Mouse (Mus musculus) G1E-ER4 (cell line): ENCODE data around the gene Dgka. TPM values are rescaled to one million over a fixed set of nuclear protein-coding genes. Genes with fewer than 3 reads are reported as not detected.

Source experiments
- GATA1 ChIP-seq: IDR thresholded peaks from one replicate; pipeline ENCODE4 v1.8.0; 2012; ENCODE audit warnings: low read length, inconsistent platforms
- polyA plus RNA-seq: library from polyadenylated mRNA; stranded (reverse); fragments of >175 nt; gene quantifications from 2 replicates; pipeline ENCODE4 v1.2.3, GENCODE M21; 2012

Dgka gene
- polyA plus RNA-seq, 1 experiment, result 0.12 TPM

DNA sequence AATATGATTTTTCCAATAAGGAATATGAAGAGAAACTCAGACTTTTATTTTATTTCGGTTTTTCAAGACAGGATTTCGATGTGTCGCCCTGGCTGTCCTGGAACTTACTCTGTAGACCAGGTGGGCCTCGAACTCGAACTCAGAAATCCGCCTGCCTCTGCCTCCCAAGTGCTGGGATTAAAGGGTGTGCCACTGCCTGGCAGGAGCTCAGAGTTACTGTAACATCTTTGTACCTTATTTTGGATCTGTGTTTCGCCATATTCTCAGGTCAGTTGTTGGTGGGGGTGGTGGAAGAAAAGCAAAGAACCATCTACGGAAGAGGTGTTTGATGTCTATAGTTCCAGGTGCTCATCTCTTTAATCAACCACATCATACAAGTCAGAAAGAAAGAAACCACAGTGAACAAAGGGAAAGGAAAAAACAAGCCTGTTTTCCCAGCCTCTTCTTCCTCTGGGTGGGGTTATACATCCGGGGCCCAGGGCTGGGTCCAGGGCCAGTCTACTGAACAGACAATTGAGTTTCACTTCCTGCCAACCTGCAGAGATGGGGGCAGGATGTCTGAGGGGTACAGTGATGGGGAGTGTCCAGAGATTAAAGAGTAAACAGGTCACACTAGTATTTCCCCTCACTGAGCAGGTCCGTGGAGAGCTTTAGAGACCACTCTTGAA, 1.4 kb upstream of the Dgka start:
- TF ChIP-seq GATA1, result no peak

DNA sequence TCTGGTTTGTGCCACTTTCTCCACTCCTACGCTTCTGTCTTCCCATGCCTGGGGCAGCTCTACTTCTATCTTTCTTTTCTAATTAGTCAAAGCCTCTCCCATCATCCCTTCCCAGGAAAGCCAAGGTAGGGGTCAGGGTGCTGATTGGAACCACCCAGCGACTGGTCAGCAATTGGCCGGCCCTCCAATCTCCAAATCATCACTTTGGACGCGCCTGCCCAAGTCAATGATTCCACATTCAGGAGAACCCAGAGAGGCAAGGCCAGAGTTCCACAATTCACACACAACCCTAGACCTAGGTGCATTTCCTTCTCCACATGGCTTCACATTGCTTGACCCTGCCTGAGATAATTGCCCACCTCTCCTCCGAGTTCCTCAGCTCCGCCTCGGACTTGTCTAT, 444 bp downstream of the Dgka start:
- no peak for TF ChIP-seq GATA1

DNA sequence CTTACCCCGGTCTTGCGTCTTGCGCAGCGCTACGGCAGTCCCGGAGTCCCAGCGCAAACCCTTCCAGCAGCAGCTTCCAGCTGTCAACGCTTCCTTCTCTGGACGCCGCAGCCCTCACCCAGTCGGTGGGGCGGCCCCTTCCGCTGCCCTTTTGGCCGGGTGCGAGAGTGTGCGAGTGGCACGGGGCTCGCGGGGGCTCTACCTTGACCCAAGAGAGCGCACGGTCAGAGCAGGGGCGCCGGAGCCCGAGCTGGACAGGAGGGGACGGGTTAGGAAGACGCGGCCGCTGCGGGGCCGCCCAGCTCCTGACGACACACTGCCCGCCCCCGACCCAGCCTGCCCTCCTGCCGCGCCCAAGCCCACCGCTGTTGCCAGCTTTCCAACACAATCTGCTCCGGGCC, 864 bp downstream of the Dgka start:
- TF ChIP-seq GATA1, result no peak

DNA sequence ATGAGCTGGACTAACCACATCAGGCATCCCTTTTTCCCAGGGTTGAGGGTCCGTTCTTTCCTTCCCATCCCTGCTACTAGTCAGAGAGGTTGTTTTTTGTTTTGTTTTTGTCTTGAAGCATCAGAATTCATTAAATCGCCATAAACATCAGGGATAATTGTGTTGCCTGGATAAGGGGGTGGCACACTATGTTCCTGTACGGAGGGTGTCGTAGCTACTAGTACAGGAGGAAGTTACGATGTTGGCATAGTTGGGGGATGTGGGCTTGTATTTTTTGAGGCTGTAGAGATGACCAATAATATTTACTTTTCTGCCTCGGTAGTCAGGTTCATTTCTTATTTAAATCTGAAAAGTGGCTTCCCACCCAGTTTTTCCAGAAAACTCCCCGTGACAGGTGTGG, 1.4 kb downstream of the Dgka start:
- no peak for TF ChIP-seq GATA1

- TF ChIP-seq GATA1, result no peak
Measured at GRCm38 (mm10) chr10:128742616-128743015, 2.0 kb downstream of the Dgka start.

- no peak for TF ChIP-seq GATA1
Measured at GRCm38 (mm10) chr10:128740296-128740695, 4.4 kb downstream of the Dgka start.

DNA sequence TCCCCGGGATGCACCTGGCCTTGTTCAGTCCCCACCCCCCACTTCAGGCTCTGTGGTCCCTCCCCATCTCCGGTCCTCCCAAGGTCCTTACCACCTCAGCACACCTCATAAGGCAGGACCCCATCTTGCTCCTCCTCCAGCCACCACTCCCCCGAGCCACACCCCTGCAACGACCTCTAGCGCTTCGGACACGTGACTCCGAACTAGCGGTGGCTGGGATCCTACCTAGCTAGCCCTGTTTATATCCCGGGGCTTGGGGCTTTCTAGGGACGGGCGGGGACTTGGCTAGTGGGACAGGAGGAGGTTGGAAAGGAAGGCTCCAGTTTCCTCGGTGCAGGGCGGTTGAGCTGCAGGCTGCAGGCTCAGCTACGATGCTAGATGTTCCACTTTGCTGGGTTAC, 7.2 kb downstream of the Dgka start:
- TF ChIP-seq GATA1, result no peak

DNA sequence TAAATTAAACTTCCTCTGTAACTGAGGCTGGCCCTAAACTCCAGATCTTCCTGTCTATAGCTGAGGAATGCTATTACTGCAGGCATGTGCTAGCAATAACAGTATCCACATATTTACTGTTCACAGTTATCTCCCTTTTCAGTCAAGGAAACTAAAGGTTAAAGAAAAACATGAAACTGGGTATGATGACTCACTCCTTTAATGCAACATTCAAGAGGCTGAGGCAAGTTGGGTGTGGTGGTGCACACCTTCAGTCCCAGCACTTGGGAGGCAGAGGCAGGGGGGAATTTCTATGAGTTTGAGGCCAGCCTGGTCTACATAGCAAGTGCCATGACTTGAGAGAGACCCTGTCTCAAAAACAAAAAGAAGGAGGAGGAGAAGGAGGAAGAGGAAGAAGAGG, 12.7 kb downstream of the Dgka start:
- TF ChIP-seq GATA1, result no peak

DNA sequence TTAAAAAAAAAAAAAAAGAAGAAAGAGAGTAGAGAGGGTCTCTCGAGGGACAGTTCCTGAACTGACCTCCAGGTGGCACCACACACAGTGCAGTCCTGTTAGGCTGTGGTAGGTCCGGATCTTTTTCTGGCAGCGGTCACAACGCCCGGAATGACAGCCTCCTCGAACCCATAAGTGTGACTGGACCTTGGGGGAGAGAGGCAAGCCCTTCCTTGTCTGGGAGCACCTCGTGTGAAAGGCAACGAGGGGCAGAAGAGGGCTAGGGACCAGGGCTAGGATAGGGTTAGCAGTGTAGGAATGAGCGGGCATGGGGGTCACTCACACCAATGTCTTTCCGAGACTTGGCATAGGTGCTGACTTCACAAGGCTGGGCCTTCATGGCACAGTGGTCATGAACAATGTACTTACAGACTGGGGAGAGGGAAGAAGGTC, 13.6 kb downstream of the Dgka start:
- no peak for TF ChIP-seq GATA1

- TF ChIP-seq GATA1, result no peak
Measured at GRCm38 (mm10) chr10:128728059-128728458, 16.6 kb downstream of the Dgka start.

DNA sequence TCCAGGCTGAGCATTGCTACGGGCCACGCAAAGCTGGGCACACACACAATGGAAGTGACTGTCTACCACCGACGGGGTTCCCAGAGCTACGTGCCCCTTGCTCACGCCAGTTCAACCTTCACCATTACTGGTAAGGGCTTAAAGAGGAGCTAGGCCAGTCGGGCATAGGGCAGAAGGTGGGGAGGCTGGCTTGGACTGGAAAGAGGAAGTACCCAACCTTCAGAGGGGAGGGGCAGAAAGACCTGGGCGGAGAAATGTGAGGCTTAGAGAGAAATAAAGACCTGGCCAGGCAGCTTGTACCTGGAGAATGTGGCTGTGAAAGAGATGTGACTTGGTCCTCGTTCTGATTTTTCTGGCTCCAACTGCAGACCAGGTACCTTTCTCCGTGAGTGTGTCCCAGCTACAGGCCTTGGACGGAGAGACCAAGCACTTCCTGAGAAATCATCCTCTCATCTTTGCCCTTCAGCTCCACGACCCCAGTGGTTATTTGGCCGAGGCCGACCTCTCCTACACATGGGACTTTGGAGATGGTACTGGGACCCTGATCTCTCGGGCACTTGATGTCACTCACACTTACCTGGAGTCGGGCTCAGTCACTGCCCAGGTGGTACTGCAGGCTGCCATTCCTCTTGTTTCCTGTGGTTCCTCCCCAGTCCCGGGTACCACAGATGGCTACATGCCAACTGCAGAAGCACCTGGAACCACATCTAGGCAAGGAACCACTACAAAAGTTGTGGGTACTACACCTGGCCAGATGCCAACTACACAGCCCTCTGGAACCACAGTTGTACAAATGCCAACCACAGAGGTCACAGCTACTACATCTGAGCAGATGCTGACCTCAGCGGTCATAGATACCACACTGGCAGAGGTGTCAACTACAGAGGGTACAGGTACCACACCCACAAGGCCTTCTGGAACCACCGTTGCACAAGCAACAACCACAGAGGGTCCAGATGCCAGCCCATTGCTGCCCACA, 28.8 kb downstream of the Dgka start:
- TF ChIP-seq GATA1, result no peak

DNA sequence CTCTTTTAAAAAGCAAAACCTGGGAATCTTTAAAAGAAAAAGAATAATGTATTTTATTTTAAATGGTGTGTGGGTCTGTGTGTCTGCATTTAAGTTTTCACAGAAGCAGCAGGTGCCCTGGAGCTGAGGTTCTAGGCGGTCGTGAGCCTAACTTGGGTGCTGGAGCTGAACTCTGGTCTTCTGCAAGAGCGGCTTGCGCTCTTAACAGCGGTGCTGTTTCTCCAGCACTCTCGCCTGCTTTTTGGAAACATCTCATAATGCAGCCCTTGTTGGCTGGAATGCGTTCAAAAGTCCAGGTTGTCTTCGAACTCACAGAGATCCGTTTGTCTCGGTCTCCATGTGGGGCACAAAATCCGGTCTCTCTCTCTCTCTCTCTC, 39.4 kb downstream of the Dgka start:
- TF ChIP-seq GATA1, result no peak

GRCm38 (mm10) chr10:128704491-128705316, 40.0 kb downstream of the Dgka start, which contains the start of gene Cdk2:
Gene Cdk2, minus strand, starts transcription at chr10:128705031.
- TF ChIP-seq GATA1, result no peak

DNA sequence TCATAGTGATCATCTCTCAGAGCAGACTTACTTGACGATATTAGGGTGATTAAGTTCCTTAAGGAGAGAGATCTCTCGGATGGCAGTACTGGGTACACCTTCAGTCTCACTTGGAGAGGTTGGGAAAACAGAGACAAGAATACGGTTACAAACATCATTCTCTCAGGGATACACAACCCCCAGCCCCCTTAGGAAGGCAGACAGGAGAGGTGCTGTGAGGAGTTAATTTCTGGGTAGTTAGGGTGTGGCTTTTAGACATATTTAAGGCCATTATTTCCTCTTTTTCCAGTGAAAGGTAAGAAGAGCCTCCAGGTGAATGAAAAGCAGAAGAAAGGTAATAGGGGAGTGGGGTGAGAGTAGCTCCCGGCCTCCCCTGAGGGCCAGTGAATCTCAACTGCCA, 40.8 kb downstream of the Dgka start, which contains the start of gene Pmel:
Pmel (plus strand) TSS at position 301 of the 400 bp plus-strand sequence.
- TF ChIP-seq GATA1, result no peak

DNA sequence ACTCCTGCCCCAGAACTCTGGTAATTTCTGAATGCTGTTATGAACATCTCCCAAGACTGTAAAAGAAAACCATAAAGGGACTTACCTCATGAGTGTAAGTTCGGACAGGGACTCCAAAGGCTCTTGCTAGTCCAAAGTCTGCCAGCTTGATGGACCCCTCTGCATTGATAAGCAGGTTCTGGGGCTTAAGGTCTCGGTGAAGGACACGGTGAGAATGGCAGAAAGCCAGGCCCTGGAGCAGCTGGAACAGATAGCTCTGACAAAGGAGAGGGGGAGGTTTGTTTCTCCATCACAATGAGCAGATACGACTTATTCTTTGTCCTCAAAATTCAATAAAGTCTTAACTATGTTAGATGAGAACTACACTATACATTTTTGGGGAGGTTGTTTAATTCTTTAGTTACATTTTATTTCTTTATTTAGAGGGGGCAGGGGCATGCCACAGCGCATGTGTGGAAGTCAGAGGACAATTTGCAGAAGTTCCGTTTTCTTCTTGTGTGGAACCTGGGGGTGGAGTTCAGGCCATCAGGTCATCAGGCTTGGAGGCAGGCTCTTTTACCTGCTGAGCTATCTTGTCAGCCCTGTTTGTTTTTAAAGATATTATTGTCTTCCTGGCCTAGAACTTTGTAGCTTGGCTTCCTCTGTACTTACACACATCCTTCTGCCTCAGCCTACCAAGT, 42.2 kb downstream of the Dgka start:
- TF ChIP-seq GATA1, result no peak
